Mouse (Mus musculus) midbrain, embryonic 13.5 days (tissue): ENCODE measurements around the gene Cdh6. TPM values are rescaled to one million over a fixed set of nuclear protein-coding genes. Genes with fewer than 3 reads are reported as not detected.

Source experiments
- ATAC-seq: fragments of 200-750 bp; cut with Nextera tagmentation; 2 replicates; pipeline ENCODE4 v1.8.0; 2017; ENCODE audit warnings: mild to moderate bottlenecking, moderate TSS enrichment, moderate library complexity
- H3K27ac ChIP-seq: fragments of 300-500 bp; sonication (generic); 2 replicates; pipeline ENCODE4 v1.5.1; 2015; ENCODE audit warnings: inconsistent platforms, mild to moderate bottlenecking, moderate library complexity
- H3K27me3 ChIP-seq: fragments of 300-500 bp; sonication (generic); 2 replicates; pipeline ENCODE4 v1.6.1; 2015; ENCODE audit warnings: mild to moderate bottlenecking, inconsistent platforms
- H3K36me3 ChIP-seq: fragments of 300-500 bp; sonication (generic); 2 replicates; pipeline ENCODE4 v1.6.1; 2015; ENCODE audit warnings: mild to moderate bottlenecking, inconsistent platforms
- H3K4me1 ChIP-seq: fragments of 300-500 bp; sonication (generic); replicated peaks from 2 replicates; pipeline ENCODE4 v1.6.1; 2015; ENCODE audit warnings: inconsistent platforms
- H3K4me2 ChIP-seq: fragments of 300-500 bp; sonication (generic); replicated peaks from 2 replicates; pipeline ENCODE4 v1.6.1; 2015; ENCODE audit warnings: moderate library complexity, mild to moderate bottlenecking, inconsistent platforms
- H3K4me3 ChIP-seq: fragments of 300-500 bp; sonication (generic); replicated peaks from 2 replicates; pipeline ENCODE4 v1.5.1; 2015; ENCODE audit warnings: mild to moderate bottlenecking, inconsistent platforms
- H3K9ac ChIP-seq: fragments of 300-500 bp; sonication (generic); replicated peaks from 2 replicates; pipeline ENCODE4 v1.6.1; 2015; ENCODE audit warnings: mild to moderate bottlenecking, inconsistent platforms
- H3K9me3 ChIP-seq: fragments of 300-500 bp; sonication (generic); 2 replicates; pipeline ENCODE4 v1.6.1; 2016; ENCODE audit warnings: mild to moderate bottlenecking, inconsistent platforms
- WGBS: fragments of 180-500 bp; shearing (Covaris S2); methylation state at CpG from one replicate; pipeline ENCODE4 v1.1.7; 2015; 5-methylcytosine and 5-hydroxymethylcytosine counted together
- polyA plus RNA-seq: library from polyadenylated mRNA; unstranded; fragments of >200 nt; fragmentation: Nextera tagmentation; extraction: Ambion mirVana; gene quantifications from 2 replicates; pipeline ENCODE4 v1.2.1, GENCODE M21; 2015

The Cdh6 gene
- polyA plus RNA-seq, 1 experiment from 2014 or later: 10.2 TPM

- no peak for ATAC-seq
- no peak overlapping the region for H3K4me2 ChIP-seq
- H3K36me3 ChIP-seq: 0 out of 2 replicates have a peak, but pooled peaks cover 5% of the 10 kb centered on the region
- WGBS: 84% methylated on average over 2 of the region's 2 CpGs
- no peak overlapping the region for H3K4me3 ChIP-seq
- H3K9me3 ChIP-seq: no peaks in the 10 kb centered on the region
- H3K27me3 ChIP-seq: no peaks in the 10 kb centered on the region
- H3K27ac ChIP-seq: no peak overlapping the region
- no peaks in the 10 kb centered on the region for H3K4me1 ChIP-seq
- H3K9ac ChIP-seq: no peak overlapping the region
Observed at GRCm38 (mm10) chr15:13030641-13031040, 142.8 kb downstream of the Cdh6 start.

- H3K36me3 ChIP-seq: no peaks in the 10 kb centered on the region
- no peaks in the 10 kb centered on the region for H3K27me3 ChIP-seq
- WGBS: 76% methylated on average over 5 of the region's 5 CpGs
- H3K4me1 ChIP-seq: no peaks in the 10 kb centered on the region
- no peaks in the 10 kb centered on the region for H3K9me3 ChIP-seq
- H3K4me3 ChIP-seq: no peak overlapping the region
- H3K9ac ChIP-seq: no peak overlapping the region
- no peak overlapping the region for H3K27ac ChIP-seq
- ATAC-seq: no peak
- no peak overlapping the region for H3K4me2 ChIP-seq
Observed at GRCm38 (mm10) chr15:13027513-13027912, 146.0 kb downstream of the Cdh6 start.

- Histone ChIP-seq H3K9me3 (0 out of 2 replicates have a peak, but pooled peaks cover 3% of the 10 kb centered on the region), H3K4me1 (no peaks in the 10 kb centered on the region), H3K36me3 (no peaks in the 10 kb centered on the region), H3K27ac (no peak overlapping the region), H3K9ac (no peak overlapping the region), H3K27me3 (no peaks in the 10 kb centered on the region), H3K4me2 (no peak overlapping the region), H3K4me3 (no peak overlapping the region)
- WGBS: 82% methylated on average over 2 of the region's 2 CpGs
- ATAC-seq: no peak
Observed at GRCm38 (mm10) chr15:13016756-13017357, 156.6 kb downstream of the Cdh6 start.

GRCm38 (mm10) chr15:13008803-13009202, 164.7 kb downstream of the Cdh6 start:
- ATAC-seq: no peak
- 49% methylated on average over 4 of the region's 4 CpGs for WGBS
- Histone ChIP-seq H3K9ac (no peak overlapping the region), H3K27me3 (no peaks in the 10 kb centered on the region), H3K4me3 (no peak overlapping the region), H3K4me1 (no peaks in the 10 kb centered on the region), H3K4me2 (no peak overlapping the region), H3K9me3 (peaks cover 3% of the 10 kb centered on the region; the same call in 1 of the 2 replicates), H3K36me3 (no peaks in the 10 kb centered on the region), H3K27ac (no peak overlapping the region)

GRCm38 (mm10) chr15:13005934-13006333, 167.5 kb downstream of the Cdh6 start:
- peaks cover 3% of the 10 kb centered on the region; the same call in 1 of the 2 replicates for H3K9me3 ChIP-seq
- WGBS: 83% methylated on average over 13 of the region's 13 CpGs
- H3K4me3 ChIP-seq: no peak overlapping the region
- H3K27ac ChIP-seq: no peak overlapping the region
- H3K4me2 ChIP-seq: no peak overlapping the region
- no peaks in the 10 kb centered on the region for H3K36me3 ChIP-seq
- no peaks in the 10 kb centered on the region for H3K27me3 ChIP-seq
- ATAC-seq: no peak
- no peaks in the 10 kb centered on the region for H3K4me1 ChIP-seq
- H3K9ac ChIP-seq: no peak overlapping the region

GRCm38 (mm10) chr15:13001549-13001948, 171.9 kb downstream of the Cdh6 start:
- no peak overlapping the region for H3K4me2 ChIP-seq
- H3K27ac ChIP-seq: no peak overlapping the region
- no peaks in the 10 kb centered on the region for H3K4me1 ChIP-seq
- H3K9me3 ChIP-seq: no peaks in the 10 kb centered on the region
- no peaks in the 10 kb centered on the region for H3K36me3 ChIP-seq
- 80% methylated on average over 7 of the region's 7 CpGs for WGBS
- no peak for ATAC-seq
- H3K9ac ChIP-seq: no peak overlapping the region
- H3K27me3 ChIP-seq: no peaks in the 10 kb centered on the region
- H3K4me3 ChIP-seq: no peak overlapping the region

- WGBS: 77% methylated on average over 9 of the region's 9 CpGs
- Histone ChIP-seq H3K27ac (no peak overlapping the region), H3K9ac (no peak overlapping the region), H3K4me1 (no peaks in the 10 kb centered on the region), H3K4me2 (no peak overlapping the region), H3K9me3 (peaks cover 2% of the 10 kb centered on the region; the same call in 1 of the 2 replicates), H3K36me3 (no peaks in the 10 kb centered on the region), H3K27me3 (no peaks in the 10 kb centered on the region), H3K4me3 (no peak overlapping the region)
- no peak for ATAC-seq
Observed at GRCm38 (mm10) chr15:12994563-12995359, 178.7 kb downstream of the Cdh6 start.
